Mouse (Mus musculus): Measurements from ENCODE around the gene Gng13. TPM values are rescaled to one million over a fixed set of nuclear protein-coding genes. Genes with fewer than 3 reads are reported as not detected.

The Gng13 gene
- polyA plus RNA-seq, 1 experiment from 2014 or later = 2.7 TPM

DNA sequence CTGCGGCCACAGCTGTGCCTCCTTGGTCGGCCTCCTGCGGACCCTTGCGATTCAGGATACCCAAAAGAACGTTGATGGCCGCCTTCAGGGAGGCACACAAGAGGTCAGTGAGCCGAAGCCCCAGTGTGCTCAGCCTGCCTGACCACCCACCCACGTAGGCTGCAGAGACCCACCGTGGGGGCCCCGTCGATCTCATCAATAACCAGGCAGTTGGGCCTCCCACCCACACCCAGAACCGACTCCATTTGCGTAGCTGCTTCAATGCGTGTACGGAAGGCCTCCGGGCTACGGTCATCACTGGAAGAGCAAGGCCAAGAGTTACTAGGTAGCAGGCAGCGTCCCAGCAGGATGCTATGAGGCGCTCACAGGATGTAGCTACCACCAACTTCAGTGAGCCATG, 6.5 kb downstream of the Gng13 start:
- H3K9ac ChIP-seq (ENCODE audit: low read depth, low read length) = no peak overlapping the region
- no peak overlapping the region for H3K4me3 ChIP-seq (ENCODE audit: low read depth, low read length)
- H3K27ac ChIP-seq (ENCODE audit: low read depth, low read length) = no peak overlapping the region
- H3K27me3 ChIP-seq (ENCODE audit: control insufficient read depth, insufficient read depth, low read length) = peaks cover 6% of the 10 kb centered on the region; the same call in 1 of the 2 replicates
- no peak for ATAC-seq (replicated peaks; ENCODE audit: insufficient number of reproducible peaks, low FRiP score, low TSS enrichment)
- no peaks in the 10 kb centered on the region for H3K9me3 ChIP-seq (replicated peaks; ENCODE audit: control insufficient read depth, low read length)
- WGBS (ENCODE audit: insufficient replicate concordance) = 92% methylated on average over 19 of the region's 19 CpGs
- no peak overlapping the region for H3K4me2 ChIP-seq
- H3K4me1 ChIP-seq (ENCODE audit: control insufficient read depth, insufficient read depth, low read length) = peaks cover 15% of the 10 kb centered on the region
- H3K36me3 ChIP-seq (ENCODE audit: control insufficient read depth, insufficient read depth, low read length) = peaks cover 5% of the 10 kb centered on the region

DNA sequence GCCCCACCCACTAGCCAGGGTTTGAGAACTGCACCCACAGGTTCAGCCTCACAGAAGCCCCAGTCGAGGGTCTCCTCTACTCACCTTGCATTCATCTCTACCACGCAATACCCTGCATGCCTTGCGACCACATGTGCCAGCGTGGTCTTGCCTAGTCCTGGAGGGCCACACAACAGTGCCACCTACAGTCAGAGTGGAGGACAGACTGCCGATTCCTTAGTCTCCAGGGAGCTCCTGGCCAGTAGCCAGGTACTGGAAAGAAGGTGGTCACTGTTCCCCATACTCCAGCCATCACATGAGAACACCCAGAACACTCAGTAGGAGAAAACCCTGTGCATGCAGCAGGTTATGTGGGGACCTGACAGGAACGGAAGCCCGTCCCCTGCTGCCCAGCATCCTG, 6.9 kb downstream of the Gng13 start:
- no peak overlapping the region for H3K4me2 ChIP-seq
- no peaks in the 10 kb centered on the region for H3K9me3 ChIP-seq (replicated peaks; ENCODE audit: control insufficient read depth, low read length)
- H3K4me1 ChIP-seq (ENCODE audit: control insufficient read depth, insufficient read depth, low read length) = peaks cover 18% of the 10 kb centered on the region
- no peak overlapping the region for H3K4me3 ChIP-seq (ENCODE audit: low read depth, low read length)
- 79% methylated on average over 7 of the region's 7 CpGs for WGBS (ENCODE audit: insufficient replicate concordance)
- H3K27ac ChIP-seq (ENCODE audit: low read depth, low read length) = no peak overlapping the region
- H3K9ac ChIP-seq (ENCODE audit: low read depth, low read length) = no peak overlapping the region
- peaks cover 5% of the 10 kb centered on the region for H3K36me3 ChIP-seq (ENCODE audit: control insufficient read depth, insufficient read depth, low read length)
- no peak for ATAC-seq (replicated peaks; ENCODE audit: insufficient number of reproducible peaks, low FRiP score, low TSS enrichment)
- peaks cover 1% of the 10 kb centered on the region; the same call in 1 of the 2 replicates for H3K27me3 ChIP-seq (ENCODE audit: control insufficient read depth, insufficient read depth, low read length)

DNA sequence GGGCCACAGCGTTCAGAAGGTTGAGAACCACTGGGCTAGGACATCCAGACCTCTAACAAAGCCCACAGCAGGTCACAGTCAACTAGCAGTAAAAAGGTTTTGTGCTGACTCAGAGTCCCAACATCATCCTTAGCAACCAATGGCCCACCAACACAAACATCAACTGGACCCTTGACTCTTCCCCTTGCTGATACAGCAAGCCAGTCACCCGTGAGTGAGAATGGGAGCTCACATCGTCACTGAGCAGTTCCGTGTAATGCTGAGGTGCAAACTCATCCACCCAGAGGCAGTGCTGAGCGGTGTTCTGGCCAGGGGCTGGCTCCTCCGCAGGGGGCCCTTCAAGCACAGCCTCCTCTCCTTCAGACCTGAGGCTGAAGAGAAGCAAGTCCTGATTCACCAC, 8.3 kb downstream of the Gng13 start:
- Histone ChIP-seq H3K27ac (ENCODE audit: low read depth, low read length) (no peak overlapping the region), H3K9ac (ENCODE audit: low read depth, low read length) (no peak overlapping the region), H3K9me3 (replicated peaks; ENCODE audit: control insufficient read depth, low read length) (no peaks in the 10 kb centered on the region), H3K4me1 (ENCODE audit: control insufficient read depth, insufficient read depth, low read length) (peaks cover 18% of the 10 kb centered on the region), H3K4me3 (ENCODE audit: low read depth, low read length) (no peak overlapping the region), H3K36me3 (ENCODE audit: control insufficient read depth, insufficient read depth, low read length) (peaks cover 5% of the 10 kb centered on the region), H3K27me3 (ENCODE audit: control insufficient read depth, insufficient read depth, low read length) (no peaks in the 10 kb centered on the region), H3K4me2 (no peak overlapping the region)
- 81% methylated on average over 6 of the region's 6 CpGs for WGBS (ENCODE audit: insufficient replicate concordance)
- ATAC-seq (replicated peaks; ENCODE audit: insufficient number of reproducible peaks, low FRiP score, low TSS enrichment) = no peak

DNA sequence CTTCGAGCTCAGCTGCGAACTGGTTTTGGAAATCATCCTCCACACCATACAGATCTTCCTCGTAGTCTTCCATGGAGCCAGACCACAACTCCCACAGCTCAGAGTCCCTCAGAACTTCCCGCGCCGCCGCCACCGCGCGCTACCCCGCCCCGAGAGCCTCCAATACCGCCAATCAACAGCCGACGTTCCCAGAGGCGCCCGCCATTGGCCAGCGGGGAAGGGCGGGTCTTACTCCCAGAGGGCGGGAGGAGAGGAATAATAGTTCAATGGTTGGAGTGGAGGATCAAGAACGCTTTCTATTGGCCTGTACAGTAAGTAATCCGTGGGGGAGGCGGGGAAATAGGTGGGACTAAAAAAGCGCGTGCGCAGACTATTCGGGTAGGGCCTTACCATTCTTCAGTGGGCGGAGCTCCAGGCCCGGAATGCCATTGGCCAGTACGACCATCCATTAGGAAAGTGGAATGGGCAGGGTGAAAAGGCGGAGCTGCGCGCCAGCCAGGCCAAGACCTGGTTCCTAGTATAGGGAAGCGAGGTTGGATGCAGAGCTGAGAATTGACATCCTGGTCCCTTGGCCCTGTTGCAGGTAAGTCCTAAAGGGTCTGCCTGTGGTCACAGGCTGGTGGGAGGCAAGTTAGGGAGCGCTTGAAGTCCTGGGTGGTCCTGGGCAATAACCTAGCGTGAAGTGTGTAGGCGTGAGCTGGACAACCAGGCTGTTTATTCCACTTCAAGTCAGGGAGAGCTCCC, 10.5 kb downstream of the Gng13 start, which contains the start of the genes Chtf18 and Rpusd1:
Gene Chtf18, minus strand, starts transcription at position 155 of the 744 bp plus-strand sequence.
Gene Rpusd1, plus strand, starts transcription at position 406 of the 744 bp plus-strand sequence.
- ATAC-seq (replicated peaks; ENCODE audit: insufficient number of reproducible peaks, low FRiP score, low TSS enrichment) = peak; percentile 94
- H3K9me3 ChIP-seq (replicated peaks; ENCODE audit: control insufficient read depth, low read length) = no peaks in the 10 kb centered on the region
- under 1% methylated on average over 37 of the region's 37 CpGs for WGBS (ENCODE audit: insufficient replicate concordance)
- H3K27ac ChIP-seq (ENCODE audit: low read depth, low read length) = peak within 1 kb of the TSS; percentile 29; the same call in 1 of the 2 replicates
- H3K9ac ChIP-seq (ENCODE audit: low read depth, low read length) = peak within 1 kb of the TSS; percentile 89
- peak within 1 kb of the TSS; percentile 71 for H3K4me3 ChIP-seq (ENCODE audit: low read depth, low read length)
- H3K4me2 ChIP-seq = peak within 1 kb of the TSS; percentile 97
- H3K36me3 ChIP-seq (ENCODE audit: control insufficient read depth, insufficient read depth, low read length) = peaks cover 4% of the 10 kb centered on the region; the same call in 1 of the 2 replicates
- no peaks in the 10 kb centered on the region for H3K27me3 ChIP-seq (ENCODE audit: control insufficient read depth, insufficient read depth, low read length)
- peaks cover 18% of the 10 kb centered on the region for H3K4me1 ChIP-seq (ENCODE audit: control insufficient read depth, insufficient read depth, low read length)

DNA sequence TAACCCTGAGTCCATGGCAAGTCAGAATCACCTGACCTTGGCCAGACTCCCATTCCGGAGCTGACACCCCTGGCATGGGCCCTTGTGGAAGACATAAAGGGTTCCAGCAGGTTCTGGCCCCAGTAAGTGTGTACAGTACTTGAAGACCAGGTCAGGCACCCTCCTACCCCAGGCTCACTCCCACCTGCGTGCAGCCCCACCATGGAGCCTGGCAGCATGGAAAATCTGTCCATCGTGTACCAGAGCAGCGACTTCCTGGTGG, 11.0 kb downstream of the Gng13 start:
- 21% methylated on average over 4 of the region's 4 CpGs for WGBS (ENCODE audit: insufficient replicate concordance)
- peak overlapping the region; percentile 89 for H3K9ac ChIP-seq (ENCODE audit: low read depth, low read length)
- 0 out of 2 replicates have a peak overlapping the region, but pooled peaks have one; percentile 18 for H3K27ac ChIP-seq (ENCODE audit: low read depth, low read length)
- H3K4me2 ChIP-seq = peak overlapping the region; percentile 97
- no peaks in the 10 kb centered on the region for H3K9me3 ChIP-seq (replicated peaks; ENCODE audit: control insufficient read depth, low read length)
- peaks cover 18% of the 10 kb centered on the region for H3K4me1 ChIP-seq (ENCODE audit: control insufficient read depth, insufficient read depth, low read length)
- peak overlapping the region; percentile 60 for H3K4me3 ChIP-seq (ENCODE audit: low read depth, low read length)
- no peaks in the 10 kb centered on the region for H3K27me3 ChIP-seq (ENCODE audit: control insufficient read depth, insufficient read depth, low read length)
- peaks cover 4% of the 10 kb centered on the region; the same call in 1 of the 2 replicates for H3K36me3 ChIP-seq (ENCODE audit: control insufficient read depth, insufficient read depth, low read length)
- ATAC-seq (replicated peaks; ENCODE audit: insufficient number of reproducible peaks, low FRiP score, low TSS enrichment) = no peak

DNA sequence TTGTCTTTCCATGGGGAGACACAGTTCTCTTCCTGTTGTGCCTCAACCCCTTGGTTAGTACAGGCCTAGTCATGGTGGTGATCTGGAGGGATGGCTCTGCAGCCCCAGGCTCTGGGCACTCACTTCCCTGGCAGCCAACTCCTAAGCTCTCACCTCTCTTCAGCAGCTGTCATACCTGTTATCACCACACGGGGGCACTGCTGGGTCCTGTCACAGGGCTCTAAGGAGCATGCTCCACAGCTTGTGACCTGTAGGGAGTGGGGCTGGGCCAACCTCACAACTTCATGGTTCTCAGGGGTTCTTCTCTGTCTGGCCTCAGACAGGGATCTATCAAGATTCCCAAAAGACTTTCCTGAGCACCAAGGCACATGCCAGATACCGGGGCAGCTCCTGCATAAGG, 15.1 kb downstream of the Gng13 start:
- no peak overlapping the region for H3K9ac ChIP-seq (ENCODE audit: low read depth, low read length)

DNA sequence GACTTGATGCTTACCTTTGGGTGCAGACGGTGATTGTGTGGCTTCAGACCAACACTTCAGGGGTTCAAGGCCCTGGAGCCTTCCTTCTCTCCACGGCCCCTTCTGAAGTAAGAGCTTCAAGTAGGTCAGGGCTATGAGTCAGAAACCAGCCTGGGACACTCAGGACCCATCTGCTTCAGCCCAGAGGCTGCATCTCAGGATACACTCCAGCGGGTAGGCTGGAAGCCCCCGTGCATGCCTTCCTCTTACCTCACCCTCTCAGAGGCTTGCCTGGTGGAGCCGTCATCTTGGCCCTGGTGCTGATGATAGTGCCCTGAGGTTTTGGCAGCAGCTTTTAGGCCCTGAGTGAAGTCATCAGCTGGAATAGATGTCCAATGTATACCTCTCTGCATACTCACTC, 18.3 kb downstream of the Gng13 start:
- Histone ChIP-seq H3K9ac (ENCODE audit: low read depth, low read length) (no peak overlapping the region), H3K27ac (ENCODE audit: low read depth, low read length) (no peak overlapping the region)
- 74% methylated on average over 5 of the region's 5 CpGs for WGBS (ENCODE audit: insufficient replicate concordance)

More for the DNA sequence above, 15.1 kb downstream of the Gng13 start:
- Histone ChIP-seq H3K27me3 (ENCODE audit: control insufficient read depth, insufficient read depth, low read length) (peaks cover 5% of the 10 kb centered on the region; the same call in 1 of the 2 replicates), H3K36me3 (ENCODE audit: control insufficient read depth, insufficient read depth, low read length) (peaks cover 4% of the 10 kb centered on the region; the same call in 1 of the 2 replicates), H3K4me2 (no peak overlapping the region), H3K4me3 (ENCODE audit: low read depth, low read length) (no peak overlapping the region), H3K27ac (ENCODE audit: low read depth, low read length) (no peak overlapping the region), H3K4me1 (ENCODE audit: control insufficient read depth, insufficient read depth, low read length) (peaks cover 10% of the 10 kb centered on the region), H3K9me3 (replicated peaks; ENCODE audit: control insufficient read depth, low read length) (no peaks in the 10 kb centered on the region)
- 14% methylated on average over 2 of the region's 2 CpGs for WGBS (ENCODE audit: insufficient replicate concordance)
- ATAC-seq (replicated peaks; ENCODE audit: insufficient number of reproducible peaks, low FRiP score, low TSS enrichment) = no peak

DNA sequence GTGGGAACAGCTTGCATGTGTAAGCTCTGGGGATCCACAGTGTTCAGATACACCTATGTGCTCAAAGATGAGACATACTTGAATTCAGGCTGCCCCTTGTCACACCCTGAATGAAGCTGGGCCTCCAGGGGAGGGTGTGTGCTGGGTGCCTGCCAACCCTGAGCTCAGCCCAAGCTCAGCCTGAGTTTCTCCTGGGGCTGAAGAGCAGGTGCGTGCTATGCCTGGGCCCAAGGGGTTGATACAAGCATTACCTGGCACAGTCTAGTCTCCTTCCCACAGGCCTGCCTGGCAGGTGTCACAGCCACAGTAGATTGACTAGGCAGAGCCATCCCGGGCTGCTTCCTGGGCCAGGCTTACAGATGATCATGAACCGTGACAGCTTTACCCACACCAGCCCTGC, 18.8 kb downstream of the Gng13 start, which contains the start of gene Mslnl:
Gene Mslnl, plus strand, starts transcription at position 298 of the 400 bp plus-strand sequence.
- H3K27ac ChIP-seq (ENCODE audit: low read depth, low read length) = no peak within 1 kb of the TSS
- H3K4me2 ChIP-seq = no peak within 1 kb of the TSS
- no peak within 1 kb of the TSS for H3K9ac ChIP-seq (ENCODE audit: low read depth, low read length)
- ATAC-seq (replicated peaks; ENCODE audit: insufficient number of reproducible peaks, low FRiP score, low TSS enrichment) = no peak
- peaks cover 2% of the 10 kb centered on the region; the same call in 1 of the 2 replicates for H3K36me3 ChIP-seq (ENCODE audit: control insufficient read depth, insufficient read depth, low read length)
- H3K27me3 ChIP-seq (ENCODE audit: control insufficient read depth, insufficient read depth, low read length) = peaks cover 10% of the 10 kb centered on the region
- H3K9me3 ChIP-seq (replicated peaks; ENCODE audit: control insufficient read depth, low read length) = no peaks in the 10 kb centered on the region
- no peaks in the 10 kb centered on the region for H3K4me1 ChIP-seq (ENCODE audit: control insufficient read depth, insufficient read depth, low read length)
- 68% methylated on average over 3 of the region's 3 CpGs for WGBS (ENCODE audit: insufficient replicate concordance)
- no peak within 1 kb of the TSS for H3K4me3 ChIP-seq (ENCODE audit: low read depth, low read length)

More for the DNA sequence above, 18.3 kb downstream of the Gng13 start:
- ATAC-seq (replicated peaks; ENCODE audit: insufficient number of reproducible peaks, low FRiP score, low TSS enrichment) = no peak
- H3K36me3 ChIP-seq (ENCODE audit: control insufficient read depth, insufficient read depth, low read length) = peaks cover 4% of the 10 kb centered on the region; the same call in 1 of the 2 replicates
- H3K9me3 ChIP-seq (replicated peaks; ENCODE audit: control insufficient read depth, low read length) = no peaks in the 10 kb centered on the region
- H3K27me3 ChIP-seq (ENCODE audit: control insufficient read depth, insufficient read depth, low read length) = peaks cover 10% of the 10 kb centered on the region; the same call in 1 of the 2 replicates
- no peak overlapping the region for H3K4me2 ChIP-seq
- no peak overlapping the region for H3K4me3 ChIP-seq (ENCODE audit: low read depth, low read length)
- H3K4me1 ChIP-seq (ENCODE audit: control insufficient read depth, insufficient read depth, low read length) = no peaks in the 10 kb centered on the region
